In the genomic region with DNA sequence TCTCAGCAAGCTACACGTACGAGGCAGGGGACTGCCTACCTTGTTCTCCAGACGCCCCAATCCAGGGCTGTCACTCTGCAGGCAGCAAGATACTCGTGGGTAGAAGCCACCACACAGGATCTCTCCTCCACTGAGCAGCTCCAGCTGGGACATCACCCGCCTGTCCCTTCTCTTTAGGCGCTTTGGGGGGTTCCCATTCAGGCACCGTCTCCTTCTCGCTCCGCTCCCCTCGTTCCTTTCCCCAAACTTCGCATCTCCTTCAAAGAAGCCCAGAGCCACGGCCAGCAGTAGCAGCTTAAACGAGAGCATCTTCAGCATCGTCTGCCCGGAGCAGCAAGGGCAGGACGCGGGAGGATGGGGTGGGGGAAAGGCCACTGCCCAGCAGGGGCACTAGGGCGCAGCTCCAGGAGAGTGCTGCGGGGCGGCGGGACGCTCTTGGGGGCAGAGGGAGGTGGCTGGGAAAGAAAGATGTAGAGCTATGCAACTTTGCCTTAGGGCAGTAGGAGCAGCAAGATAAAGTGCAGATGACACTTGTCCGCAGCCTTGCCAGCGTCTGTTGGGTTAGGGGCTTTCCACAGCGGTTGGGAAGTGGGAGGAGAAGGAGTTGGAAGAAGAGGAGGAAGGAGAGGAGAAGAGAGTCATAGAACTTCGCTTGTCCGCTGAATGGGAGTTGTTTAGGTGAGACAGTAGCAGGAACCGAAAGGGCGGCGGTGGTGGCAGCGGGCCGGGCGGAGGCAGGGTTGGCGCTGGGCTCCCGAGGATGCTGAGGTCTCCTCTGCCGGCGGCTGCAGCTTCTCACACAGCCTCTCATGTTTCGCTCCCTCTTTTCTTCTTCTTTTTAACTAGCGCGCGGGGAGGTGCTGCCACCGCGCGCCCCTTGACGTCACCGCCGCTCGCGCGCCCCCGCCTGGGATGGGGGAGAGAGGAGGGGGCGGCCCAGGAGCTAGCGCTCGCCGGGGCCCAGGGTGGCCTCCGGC, we compare ENCODE assay signal across 8 mouse cellular contexts. TPM values are rescaled to one million over a fixed set of nuclear protein-coding genes. Genes with fewer than 3 reads are reported as not detected.
DNase-seq lines count a peak whose midpoint lies in the region; ATAC-seq lines count a peak whose summit lies in the region.

TSS of gene Hhip (minus strand) at position 809 of the 977 bp plus-strand sequence.

- intact Hi-C loops in left cerebral cortex, postnatal 4 days (cut with DNase I), result loop anchor here (10.0 kb wide), 2 partner anchors 323 to 417 kb away; no protein-coding TSS in a partner anchor

- peak; percentile 4 for DNase-seq in CD4-positive, CD25-positive, alpha-beta regulatory T cell, adult 2 months (ENCODE audit: low read depth, low spot score)
- DNase-seq in CD4-positive helper T cell, adult 2 months (ENCODE audit: low read depth, low spot score), result peak; percentile 9
- peak; percentile 71 for DNase-seq in hindbrain, embryonic 11.5 days (ENCODE audit: low spot score)
- peak; percentile 61 for DNase-seq in left cerebral cortex, postnatal 4 days
- peak; percentile 24 for DNase-seq in splenic B cell, adult 2 months (ENCODE audit: low read depth, low spot score)

- no peak for ATAC-seq in CD4-positive, CD25-positive, alpha-beta regulatory T cell, adult 4 months
- ATAC-seq in embryonic facial prominence, embryonic 13.5 days (ENCODE audit: insufficient number of reproducible peaks, insufficient read depth, low FRiP score, low TSS enrichment, low read depth), result peak; percentile 54
- peak; percentile 51 for ATAC-seq in hindbrain, embryonic 11.5 days (ENCODE audit: low FRiP score)
- ATAC-seq in megakaryocyte-erythroid progenitor cell, adult 5-6 weeks (replicated peaks; ENCODE audit: low FRiP score, low TSS enrichment, poor library complexity, severe bottlenecking), result peak; percentile 57

- H3K27me3 ChIP-seq in embryonic facial prominence, embryonic 13.5 days, result peaks cover 44% of the 10 kb centered on the region
- H3K27me3 ChIP-seq in hindbrain, embryonic 11.5 days (ENCODE audit: control insufficient read depth, insufficient read depth, low read length), result peaks cover 31% of the 10 kb centered on the region
- H3K27me3 ChIP-seq in splenic B cell, adult 2 months (ENCODE audit: control insufficient read depth, insufficient read depth, low read length, poor library complexity, severe bottlenecking), result peaks cover 1% of the 10 kb centered on the region; the same call in 1 of the 2 replicates

- H3K9ac ChIP-seq in embryonic facial prominence, embryonic 13.5 days, result peak within 1 kb of the TSS; percentile 66
- peak within 1 kb of the TSS; percentile 8; the same call in 1 of the 2 replicates for H3K9ac ChIP-seq in hindbrain, embryonic 11.5 days (ENCODE audit: low read depth, low read length)

- WGBS in embryonic facial prominence, embryonic 13.5 days, result under 1% methylated on average over 39 of the region's 56 CpGs
- WGBS in hindbrain, embryonic 11.5 days, result under 1% methylated on average over 38 of the region's 56 CpGs

- H3K27ac ChIP-seq in embryonic facial prominence, embryonic 13.5 days, result no peak within 1 kb of the TSS
- H3K27ac ChIP-seq in hindbrain, embryonic 11.5 days (ENCODE audit: low read depth, low read length), result no peak within 1 kb of the TSS

- H3K9me3 ChIP-seq in embryonic facial prominence, embryonic 13.5 days, result no peaks in the 10 kb centered on the region
- no peaks in the 10 kb centered on the region for H3K9me3 ChIP-seq in hindbrain, embryonic 11.5 days (ENCODE audit: control insufficient read depth, low read length)

- H3K4me2 ChIP-seq in embryonic facial prominence, embryonic 13.5 days, result peak within 1 kb of the TSS; percentile 95
- peak within 1 kb of the TSS; percentile 61 for H3K4me2 ChIP-seq in hindbrain, embryonic 11.5 days (replicated peaks; ENCODE audit: low read depth, low read length)

- peak within 1 kb of the TSS; percentile 54 for H3K4me3 ChIP-seq in embryonic facial prominence, embryonic 13.5 days
- H3K4me3 ChIP-seq in hindbrain, embryonic 11.5 days (ENCODE audit: low read depth, low read length), result peak within 1 kb of the TSS; percentile 47

- no peaks in the 10 kb centered on the region for H3K36me3 ChIP-seq in embryonic facial prominence, embryonic 13.5 days
- no peaks in the 10 kb centered on the region for H3K36me3 ChIP-seq in hindbrain, embryonic 11.5 days (ENCODE audit: control insufficient read depth, insufficient read depth, low read length)
- H3K36me3 ChIP-seq in splenic B cell, adult 2 months (ENCODE audit: control insufficient read depth, insufficient read depth, low read length, poor library complexity, severe bottlenecking), result no peaks in the 10 kb centered on the region

- H3K4me1 ChIP-seq in embryonic facial prominence, embryonic 13.5 days, result peaks cover 26% of the 10 kb centered on the region
- peaks cover 7% of the 10 kb centered on the region; the same call in 1 of the 2 replicates for H3K4me1 ChIP-seq in hindbrain, embryonic 11.5 days (replicated peaks; ENCODE audit: control insufficient read depth, insufficient read depth, low read length)

RNA-seq across cellular contexts. Expression of gene Hhip, which starts in this region (rescaled TPM):
- polyA plus RNA-seq in CD4-positive, CD25-positive, alpha-beta regulatory T cell, adult 4 months (2017; shearing (Covaris generic)), result not detected
- polyA plus RNA-seq in embryonic facial prominence, embryonic 13.5 days (2015; fragmentation: Nextera tagmentation; extraction: Ambion mirVana), result 8.9 and 10.6 TPM in 2 replicates
- polyA plus RNA-seq in hindbrain, embryonic 11.5 days (2014; fragmentation: Nextera tagmentation; extraction: Ambion mirVana), result 3.3 and 3.6 TPM in 2 replicates
- 1 to 10 TPM; 2.8 to 4.0 TPM for total RNA-seq in left cerebral cortex, postnatal 4 days (2021)
- total RNA-seq in megakaryocyte-erythroid progenitor cell, adult 5-6 weeks (2014; fragmentation: Nextera tagmentation), result not detected in 2 replicates
- total RNA-seq in megakaryocyte-erythroid progenitor cell, adult 5-6 weeks (2017), result not detected in 2 replicates

Comparison
In these comparisons a context has a peak if more than half of its experiments do, and no peak if none do; other contexts are left out.
1. Peak in ATAC-seq in megakaryocyte-erythroid progenitor cell, adult 5-6 weeks; RNA of the gene not detected or under 1 TPM.
2. DNase-seq: peak in every context shown above with its lines; median percentile 71 in hindbrain, embryonic 11.5 days; 61 in left cerebral cortex, postnatal 4 days; 24 in splenic B cell, adult 2 months; 9 in CD4-positive helper T cell, adult 2 months; 4 in CD4-positive, CD25-positive, alpha-beta regulatory T cell, adult 2 months.